Mouse (Mus musculus): Measurements from ENCODE around the gene Ppp1r9b.
"Not testable (repeated sequence)": the region's sequence is repeated elsewhere in the genome, so short reads cannot be mapped to it uniquely, and the experiment has no call there.

Ppp1r9b gene

GRCm38 (mm10) chr11:94990749-94991577, at the start of gene Ppp1r9b:
TSS of gene Ppp1r9b (plus strand) at chr11:94991035.
- DNase-seq = peak; percentile 95

GRCm38 (mm10) chr11:94941121-94941520, 49.7 kb upstream of the Ppp1r9b start:
- DNase-seq = no peak

GRCm38 (mm10) chr11:94941776-94942175, 49.1 kb upstream of the Ppp1r9b start:
- DNase-seq = no peak

GRCm38 (mm10) chr11:94942282-94943023, 48.4 kb upstream of the Ppp1r9b start:
- peak; percentile 67 for DNase-seq

GRCm38 (mm10) chr11:94943054-94943453, 47.8 kb upstream of the Ppp1r9b start:
- no peak for DNase-seq

- no peak for DNase-seq
Measured at GRCm38 (mm10) chr11:94944295-94944694, 46.5 kb upstream of the Ppp1r9b start.

GRCm38 (mm10) chr11:94945236-94945635, 45.6 kb upstream of the Ppp1r9b start:
- DNase-seq = no peak

GRCm38 (mm10) chr11:94952169-94952568, 38.7 kb upstream of the Ppp1r9b start:
- DNase-seq = no peak

- no peak for DNase-seq
Measured at GRCm38 (mm10) chr11:94955103-94955502, 35.7 kb upstream of the Ppp1r9b start.

GRCm38 (mm10) chr11:94957693-94958064, 33.2 kb upstream of the Ppp1r9b start:
- peak; percentile 32 for DNase-seq

- peak; percentile 83 for DNase-seq
Measured at GRCm38 (mm10) chr11:94958065-94958858, 32.6 kb upstream of the Ppp1r9b start.

GRCm38 (mm10) chr11:94962534-94963101, 28.2 kb upstream of the Ppp1r9b start:
- no peak for DNase-seq

GRCm38 (mm10) chr11:94967419-94967818, 23.4 kb upstream of the Ppp1r9b start, which contains the start of gene Hils1:
TSS of gene Hils1 (plus strand) at chr11:94967593.
- DNase-seq = no peak

- DNase-seq = no peak
Measured at GRCm38 (mm10) chr11:94968187-94968586, 22.6 kb upstream of the Ppp1r9b start.

GRCm38 (mm10) chr11:94969709-94970108, 21.1 kb upstream of the Ppp1r9b start:
- DNase-seq = not testable (repeated sequence)

- DNase-seq = peak; percentile 80
Measured at GRCm38 (mm10) chr11:94970210-94970943, 20.5 kb upstream of the Ppp1r9b start.

GRCm38 (mm10) chr11:94971895-94972615, 18.8 kb upstream of the Ppp1r9b start:
- no peak for DNase-seq

GRCm38 (mm10) chr11:94972887-94973286, 17.9 kb upstream of the Ppp1r9b start:
- no peak for DNase-seq

- no peak for DNase-seq
Measured at GRCm38 (mm10) chr11:94973313-94973712, 17.5 kb upstream of the Ppp1r9b start.

- DNase-seq = no peak
Measured at GRCm38 (mm10) chr11:94974951-94975350, 15.9 kb upstream of the Ppp1r9b start.

- no peak for DNase-seq
Measured at GRCm38 (mm10) chr11:94976199-94976598, 14.6 kb upstream of the Ppp1r9b start, which contains the start of gene Sgca. TSS of gene Sgca (minus strand) at chr11:94976327.
